Mouse (Mus musculus) cerebellum, postnatal 4 days (tissue): ENCODE measurements around the gene Cd79b.

Source experiments
- DNase-seq, 2 experiments: peaks; one replicate each; pipeline ENCODE4 v3.0.0; 2022; ENCODE audit warnings: low spot score in 2 of 2, mixed read lengths in 1 of 2

Cd79b gene

DNA sequence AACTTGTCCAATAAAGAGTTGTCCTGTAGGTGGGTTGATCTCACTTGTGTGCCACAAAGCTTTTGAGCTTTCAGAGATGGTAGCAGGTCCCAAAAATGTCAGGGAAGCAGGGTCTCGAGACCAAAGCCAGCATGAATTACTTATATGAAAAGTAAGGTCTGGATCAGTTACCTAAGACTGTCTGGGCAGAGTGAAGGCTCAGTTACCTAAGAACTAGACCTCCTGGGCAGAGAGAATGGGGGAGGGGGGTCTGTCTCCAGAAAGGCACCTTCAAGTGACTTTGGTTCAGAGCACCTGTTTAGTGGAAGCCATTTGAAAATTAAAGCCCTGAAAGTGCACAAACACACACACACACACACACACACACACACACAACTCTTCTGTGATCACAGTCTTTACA, 40.2 kb downstream of the Cd79b start:
- no peak for DNase-seq

DNA sequence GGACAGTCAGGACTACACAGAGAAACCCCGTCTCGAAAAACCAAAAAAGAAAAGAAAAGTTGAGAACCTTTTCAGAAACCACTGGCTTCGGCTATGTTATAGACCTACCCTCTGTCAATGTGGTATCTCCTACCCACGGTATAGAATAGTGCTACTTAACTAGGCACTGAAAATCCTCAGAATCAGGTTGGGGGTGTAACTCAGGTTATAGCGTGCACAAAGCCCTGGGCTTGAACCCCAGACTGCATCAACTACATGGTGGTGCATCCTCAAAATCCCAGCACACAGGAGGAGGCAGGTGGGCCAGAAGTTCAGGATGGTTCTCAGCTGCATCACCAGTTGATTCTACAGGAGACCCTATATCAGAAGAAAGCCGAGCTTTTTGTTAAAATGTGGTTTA, 40.8 kb downstream of the Cd79b start:
- no peak for DNase-seq

- no peak for DNase-seq
Measured at GRCm38 (mm10) chr11:106273311-106273684, 41.3 kb downstream of the Cd79b start.

GRCm38 (mm10) chr11:106272644-106273310, 41.8 kb downstream of the Cd79b start, which contains the start of gene Smarcd2:
Gene Smarcd2, minus strand, starts transcription at chr11:106272972.
- peak; percentile 94 to 98 for DNase-seq

GRCm38 (mm10) chr11:106271794-106272643, 42.5 kb downstream of the Cd79b start:
- DNase-seq: peak in 1 of 2 experiments; percentile 30

DNA sequence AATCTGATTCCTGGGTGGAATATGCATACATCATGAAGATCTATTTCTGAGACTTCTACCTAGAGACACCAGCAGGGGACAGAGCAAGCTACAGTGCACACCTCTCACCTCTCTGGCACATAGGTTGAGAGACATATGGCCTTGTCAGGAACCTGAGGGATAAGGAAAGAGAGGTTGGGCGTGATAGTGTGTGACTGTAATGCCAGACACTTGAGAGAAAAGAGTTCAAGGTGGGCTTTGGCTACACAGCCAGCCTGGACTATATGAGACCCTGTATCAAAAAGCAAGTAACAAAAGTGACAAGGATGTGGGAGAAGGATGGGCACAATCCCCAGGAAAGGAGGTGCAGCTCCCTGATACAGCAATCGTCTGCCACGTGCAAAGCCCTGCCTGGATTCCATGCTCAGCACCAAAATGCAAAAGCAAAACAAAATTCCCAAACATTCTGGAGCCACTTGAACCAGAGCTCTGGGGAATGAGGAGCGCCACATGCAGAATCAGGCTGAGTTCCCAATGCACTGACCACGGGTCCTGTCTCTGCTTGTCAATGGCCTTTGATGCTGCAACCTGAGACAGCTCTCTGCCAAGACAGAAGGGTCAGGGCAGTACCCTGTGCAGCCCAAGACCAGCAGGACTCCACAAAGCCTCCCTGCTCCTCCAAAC, 43.3 kb downstream of the Cd79b start:
- DNase-seq: no peak

DNA sequence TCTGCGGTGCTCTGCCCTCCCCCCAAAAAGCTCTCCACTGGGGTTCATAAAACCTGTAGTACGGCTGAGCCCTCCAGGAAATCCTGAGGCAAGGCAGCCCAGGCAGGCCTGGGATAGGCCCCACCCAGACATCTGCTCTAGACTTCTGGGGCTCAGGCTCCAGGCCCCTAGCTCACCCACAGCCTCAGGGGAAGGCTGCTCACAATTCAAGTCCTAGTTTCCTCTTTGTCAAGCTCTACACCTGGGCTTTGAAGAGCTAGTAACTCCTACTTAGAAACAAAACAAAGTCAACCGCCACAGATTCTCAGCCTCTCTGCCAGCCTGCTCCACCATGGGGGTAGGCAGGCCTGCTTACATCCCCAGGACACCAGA, 45.5 kb downstream of the Cd79b start:
- DNase-seq: no peak

GRCm38 (mm10) chr11:106268326-106269059, 46.1 kb downstream of the Cd79b start:
- DNase-seq: peak in 1 of 2 experiments; percentile 48

DNA sequence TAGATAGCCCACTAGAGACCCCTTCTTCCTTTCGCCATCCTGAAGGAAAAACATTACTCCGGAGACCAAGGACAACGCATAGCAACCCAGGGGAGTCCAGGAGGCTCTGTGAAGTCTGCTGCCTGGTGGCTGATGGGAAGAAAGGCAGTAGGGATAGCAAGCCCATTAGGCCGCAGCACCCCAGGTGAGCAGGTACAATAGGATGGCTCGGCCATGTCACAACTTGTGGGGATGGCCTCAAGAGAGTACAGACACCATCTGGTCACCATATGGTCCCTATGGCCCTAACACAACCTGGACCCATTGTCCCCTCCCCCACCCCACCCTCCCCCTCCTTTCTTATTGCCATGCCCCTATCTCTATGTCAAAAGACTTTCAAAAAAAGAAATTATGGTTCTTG, 46.7 kb downstream of the Cd79b start:
- DNase-seq: no peak

DNA sequence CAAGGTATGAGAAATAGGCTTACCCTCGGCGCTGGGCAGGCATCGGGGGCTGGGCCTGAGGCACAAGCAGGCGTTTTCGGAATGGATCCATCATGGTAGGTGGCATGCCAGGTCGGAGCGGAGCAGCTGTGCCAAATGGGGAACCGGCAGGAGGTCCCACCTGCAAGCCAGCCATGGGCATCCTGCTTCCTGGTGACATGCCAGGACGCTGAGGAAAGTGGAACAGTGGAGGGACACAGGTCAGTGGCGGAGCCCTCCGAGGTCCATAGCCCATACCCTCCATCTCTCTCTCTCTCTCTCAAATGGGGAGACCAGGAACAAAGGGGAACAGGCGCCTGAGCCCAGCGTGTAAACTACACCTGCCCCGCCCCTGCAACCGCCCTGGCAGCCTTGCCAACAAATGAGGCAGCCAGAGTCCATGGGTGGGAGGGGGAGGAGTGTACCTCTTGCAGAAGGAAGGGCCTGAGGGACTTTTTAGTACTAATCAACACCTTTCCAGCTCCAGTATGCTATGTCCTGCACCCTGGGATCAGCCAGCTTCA, 47.2 kb downstream of the Cd79b start:
- DNase-seq: peak in 1 of 2 experiments; percentile 54

GRCm38 (mm10) chr11:106266431-106266830, 48.1 kb downstream of the Cd79b start:
- DNase-seq: no peak

GRCm38 (mm10) chr11:106265570-106265969, 49.0 kb downstream of the Cd79b start:
- DNase-seq: no peak

DNA sequence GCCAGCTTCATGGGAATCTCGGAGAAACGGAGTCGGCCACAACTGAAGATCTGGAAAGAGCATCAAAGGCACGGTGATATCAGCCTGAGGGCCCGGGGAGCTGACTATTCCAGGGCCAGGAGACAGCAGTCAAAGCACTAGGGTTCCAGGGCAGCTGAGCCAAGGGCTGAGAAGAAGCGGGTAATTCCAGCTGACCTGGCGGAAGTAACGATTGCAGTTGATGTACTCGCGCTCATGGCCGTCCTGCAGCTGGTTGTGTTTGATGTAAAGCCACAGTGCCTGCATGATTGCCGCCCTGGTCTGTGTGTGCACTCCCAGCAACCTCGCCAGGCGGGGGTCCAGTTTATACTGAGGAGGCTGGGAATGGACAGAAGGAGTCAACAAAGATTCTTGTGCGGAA, 49.6 kb downstream of the Cd79b start:
- DNase-seq: no peak

DNA sequence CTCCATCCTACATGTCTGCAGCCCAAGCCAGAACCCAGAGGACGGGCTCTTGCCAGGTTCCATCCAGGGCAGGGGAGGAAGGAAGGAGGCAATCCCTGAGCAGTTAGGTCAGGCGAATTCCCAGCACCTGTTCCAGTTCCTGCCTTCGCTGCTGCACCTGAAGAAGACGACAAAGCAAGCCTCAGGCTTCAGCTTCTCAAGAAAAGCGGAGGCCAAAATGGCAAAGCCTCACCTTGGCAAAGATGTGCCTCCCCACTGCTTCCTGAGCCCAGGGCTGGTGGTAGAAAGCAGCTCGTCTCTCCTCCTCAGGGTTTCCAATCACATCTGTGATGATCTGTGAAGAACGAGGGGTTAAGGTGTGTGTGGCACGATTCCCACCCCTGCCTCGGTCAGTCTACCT, 50.6 kb downstream of the Cd79b start:
- DNase-seq: no peak
